Mouse (Mus musculus): Measurements from ENCODE around the gene Ano9. TPM values are rescaled to one million over a fixed set of nuclear protein-coding genes. Genes with fewer than 3 reads are reported as not detected.

The Ano9 gene
- polyA plus RNA-seq, 1 experiment from 2014 or later: 0.20 TPM

- Histone ChIP-seq H3K27me3 (ENCODE audit: insufficient read depth, poor library complexity, severe bottlenecking) (peaks cover 76% of the 10 kb centered on the region), H3K4me1 (replicated peaks) (peaks cover 59% of the 10 kb centered on the region), H3K27ac (0 out of 2 replicates have a peak overlapping the region, but pooled peaks have one; percentile 23), H3K4me3 (no peak overlapping the region), H3K36me3 (no peaks in the 10 kb centered on the region), H3K9me3 (no peaks in the 10 kb centered on the region)
- DNase-seq (ENCODE audit: low spot score): no peak
- WGBS: 84% methylated on average over 6 of the region's 6 CpGs
These were observed 21.6 kb downstream of the Ano9 start for GRCm38 (mm10) chr7:141096021-141096420.

- WGBS: 62% methylated on average over 15 of the region's 15 CpGs
- DNase-seq (ENCODE audit: low spot score): no peak
- H3K27ac ChIP-seq: peak overlapping the region; percentile 54
- no peaks in the 10 kb centered on the region for H3K36me3 ChIP-seq
- peaks cover 76% of the 10 kb centered on the region for H3K27me3 ChIP-seq (ENCODE audit: insufficient read depth, poor library complexity, severe bottlenecking)
- no peak overlapping the region for H3K4me3 ChIP-seq
- peaks cover 50% of the 10 kb centered on the region for H3K4me1 ChIP-seq (replicated peaks)
- no peaks in the 10 kb centered on the region for H3K9me3 ChIP-seq
These were observed 23.0 kb downstream of the Ano9 start for GRCm38 (mm10) chr7:141094487-141095205.

- no peak overlapping the region for H3K27ac ChIP-seq
- peaks cover 49% of the 10 kb centered on the region for H3K4me1 ChIP-seq (replicated peaks)
- no peaks in the 10 kb centered on the region for H3K9me3 ChIP-seq
- no peak for DNase-seq (ENCODE audit: low spot score)
- 86% methylated on average over 6 of the region's 6 CpGs for WGBS
- H3K36me3 ChIP-seq: no peaks in the 10 kb centered on the region
- no peak overlapping the region for H3K4me3 ChIP-seq
- peaks cover 76% of the 10 kb centered on the region for H3K27me3 ChIP-seq (ENCODE audit: insufficient read depth, poor library complexity, severe bottlenecking)
These were observed 23.7 kb downstream of the Ano9 start for GRCm38 (mm10) chr7:141093950-141094349.

GRCm38 (mm10) chr7:141092051-141092735 is 25.4 kb downstream of the Ano9 start:
- peak overlapping the region; percentile 39 for H3K4me3 ChIP-seq
- H3K36me3 ChIP-seq: no peaks in the 10 kb centered on the region
- H3K9me3 ChIP-seq: no peaks in the 10 kb centered on the region
- H3K4me1 ChIP-seq (replicated peaks): peaks cover 64% of the 10 kb centered on the region
- H3K27ac ChIP-seq: peak overlapping the region; percentile 75
- WGBS: 6% methylated on average over 37 of the region's 37 CpGs
- DNase-seq (ENCODE audit: low spot score): peak; percentile 84
- H3K27me3 ChIP-seq (ENCODE audit: insufficient read depth, poor library complexity, severe bottlenecking): peaks cover 76% of the 10 kb centered on the region

- peaks cover 69% of the 10 kb centered on the region for H3K27me3 ChIP-seq (ENCODE audit: insufficient read depth, poor library complexity, severe bottlenecking)
- 67% methylated on average over 8 of the region's 8 CpGs for WGBS
- peaks cover 51% of the 10 kb centered on the region for H3K4me1 ChIP-seq (replicated peaks)
- no peaks in the 10 kb centered on the region for H3K9me3 ChIP-seq
- no peak overlapping the region for H3K27ac ChIP-seq
- no peaks in the 10 kb centered on the region for H3K36me3 ChIP-seq
- DNase-seq (ENCODE audit: low spot score): no peak
- H3K4me3 ChIP-seq: no peak overlapping the region
These were observed 27.4 kb downstream of the Ano9 start for GRCm38 (mm10) chr7:141090228-141090627.

- WGBS: 18% methylated on average over 18 of the region's 18 CpGs
- Histone ChIP-seq H3K27me3 (ENCODE audit: insufficient read depth, poor library complexity, severe bottlenecking) (peaks cover 66% of the 10 kb centered on the region), H3K4me3 (peak overlapping the region; percentile 33), H3K27ac (0 out of 2 replicates have a peak overlapping the region, but pooled peaks have one; percentile 23), H3K36me3 (no peaks in the 10 kb centered on the region), H3K9me3 (no peaks in the 10 kb centered on the region), H3K4me1 (replicated peaks) (peaks cover 34% of the 10 kb centered on the region)
- no peak for DNase-seq (ENCODE audit: low spot score)
These were observed 29.1 kb downstream of the Ano9 start for GRCm38 (mm10) chr7:141088473-141088872.

GRCm38 (mm10) chr7:141087894-141088293 is 29.7 kb downstream of the Ano9 start:
- no peak for DNase-seq (ENCODE audit: low spot score)
- Histone ChIP-seq H3K27me3 (ENCODE audit: insufficient read depth, poor library complexity, severe bottlenecking) (peaks cover 60% of the 10 kb centered on the region), H3K27ac (no peak overlapping the region), H3K36me3 (no peaks in the 10 kb centered on the region), H3K9me3 (no peaks in the 10 kb centered on the region), H3K4me3 (no peak overlapping the region), H3K4me1 (replicated peaks) (peaks cover 32% of the 10 kb centered on the region)
- WGBS: 38% methylated on average over 8 of the region's 8 CpGs

GRCm38 (mm10) chr7:141079481-141080449 is 37.8 kb downstream of the Ano9 start:
- DNase-seq (ENCODE audit: low spot score): no peak
- H3K4me3 ChIP-seq: peak overlapping the region; percentile 30; the same call in 1 of the 2 replicates

GRCm38 (mm10) chr7:141078876-141079275 is 38.7 kb downstream of the Ano9 start:
- H3K4me1 ChIP-seq (replicated peaks): peaks cover 30% of the 10 kb centered on the region; the same call in 1 of the 2 replicates
- H3K9me3 ChIP-seq: no peaks in the 10 kb centered on the region
- no peak for DNase-seq (ENCODE audit: low spot score)
- peaks cover 38% of the 10 kb centered on the region for H3K27me3 ChIP-seq (ENCODE audit: insufficient read depth, poor library complexity, severe bottlenecking)
- 87% methylated on average over 4 of the region's 4 CpGs for WGBS
- H3K36me3 ChIP-seq: no peaks in the 10 kb centered on the region
- no peak overlapping the region for H3K27ac ChIP-seq
- H3K4me3 ChIP-seq: no peak overlapping the region

More at GRCm38 (mm10) chr7:141079481-141080449, 37.8 kb downstream of the Ano9 start:
- 26% methylated on average over 34 of the region's 34 CpGs for WGBS
- Histone ChIP-seq H3K27ac (peak overlapping the region; percentile 37; the same call in 1 of the 2 replicates), H3K27me3 (ENCODE audit: insufficient read depth, poor library complexity, severe bottlenecking) (peaks cover 38% of the 10 kb centered on the region), H3K9me3 (no peaks in the 10 kb centered on the region), H3K36me3 (no peaks in the 10 kb centered on the region), H3K4me1 (replicated peaks) (peaks cover 30% of the 10 kb centered on the region; the same call in 1 of the 2 replicates)

- Histone ChIP-seq H3K4me1 (replicated peaks) (peaks cover 29% of the 10 kb centered on the region; the same call in 1 of the 2 replicates), H3K4me3 (no peak within 1 kb of the TSS), H3K9me3 (no peaks in the 10 kb centered on the region), H3K27ac (no peak within 1 kb of the TSS), H3K27me3 (ENCODE audit: insufficient read depth, poor library complexity, severe bottlenecking) (peaks cover 38% of the 10 kb centered on the region), H3K36me3 (no peaks in the 10 kb centered on the region)
- 93% methylated on average over 15 of the region's 15 CpGs for WGBS
- DNase-seq (ENCODE audit: low spot score): no peak
These were observed 39.8 kb downstream of the Ano9 start, which contains the start of gene Pkp3 for GRCm38 (mm10) chr7:141077841-141078240. TSS of gene Pkp3 (plus strand) at chr7:141078218.

- Histone ChIP-seq H3K4me3 (no peak overlapping the region), H3K27me3 (ENCODE audit: insufficient read depth, poor library complexity, severe bottlenecking) (peaks cover 38% of the 10 kb centered on the region), H3K27ac (no peak overlapping the region), H3K9me3 (no peaks in the 10 kb centered on the region), H3K36me3 (peaks cover under 1% of the 10 kb centered on the region), H3K4me1 (replicated peaks) (peaks cover 28% of the 10 kb centered on the region)
- 91% methylated on average over 4 of the region's 4 CpGs for WGBS
- DNase-seq (ENCODE audit: low spot score): no peak
These were observed 43.8 kb downstream of the Ano9 start for GRCm38 (mm10) chr7:141073782-141074181.

GRCm38 (mm10) chr7:141072017-141072745 is 45.4 kb downstream of the Ano9 start:
- Histone ChIP-seq H3K4me3 (no peak overlapping the region), H3K27ac (no peak overlapping the region), H3K36me3 (peaks cover 17% of the 10 kb centered on the region), H3K4me1 (replicated peaks) (peaks cover 27% of the 10 kb centered on the region), H3K27me3 (ENCODE audit: insufficient read depth, poor library complexity, severe bottlenecking) (peaks cover 47% of the 10 kb centered on the region), H3K9me3 (no peaks in the 10 kb centered on the region)
- 35% methylated on average over 23 of the region's 23 CpGs for WGBS
- no peak for DNase-seq (ENCODE audit: low spot score)
